ENCODE assay signal across 24 mouse cellular contexts in the genomic region with DNA sequence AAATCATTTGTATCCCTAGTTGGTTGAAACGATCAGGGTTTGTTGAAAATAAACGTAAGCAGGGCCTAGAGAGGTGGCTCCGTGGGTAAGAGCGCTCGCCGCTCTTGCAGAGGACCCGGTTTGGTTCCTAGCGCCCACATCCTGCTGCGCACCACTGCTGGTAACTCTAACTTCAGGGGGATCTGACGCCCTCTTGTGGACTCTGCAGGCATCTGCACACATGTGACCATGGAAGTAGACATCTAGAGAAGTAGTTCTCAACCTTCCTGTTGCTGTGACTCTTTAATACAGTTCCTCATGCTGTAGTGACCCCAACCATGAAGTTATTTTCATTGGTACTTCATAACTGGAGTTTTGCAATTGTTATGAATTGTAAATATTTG. TPM values are rescaled to one million over a fixed set of nuclear protein-coding genes. Genes with fewer than 3 reads are reported as not detected.
DNase-seq lines count a peak whose midpoint lies in the region; ATAC-seq and TF ChIP-seq lines count a peak whose summit lies in the region.
"Had no signal": no experiment of that assay in that cellular context is flagged by ENCODE, and none has a peak within 500 bp of the region (broad histone marks: within the 10 kb centered on the region; RNA-seq: fewer than 3 reads in every experiment).

No protein-coding gene starts in this region.

- H3K4me2 ChIP-seq in forebrain, embryonic 15.5 days (replicated peaks) = no peak overlapping the region
- H3K4me2 ChIP-seq in forebrain, embryonic 12.5 days = no peak overlapping the region
- H3K4me2 ChIP-seq: heart, embryonic 12.5 days; limb, embryonic 15.5 days; midbrain, embryonic 15.5 days had no signal

- H3K9ac ChIP-seq in forebrain, embryonic 15.5 days (replicated peaks) = no peak overlapping the region
- no peak overlapping the region for H3K9ac ChIP-seq in forebrain, embryonic 12.5 days
- H3K9ac ChIP-seq: heart, embryonic 12.5 days; limb, embryonic 15.5 days; midbrain, embryonic 15.5 days had no signal

- no peak for DNase-seq in layer of hippocampus, adult 2 months (ENCODE audit: low spot score in 2 of 2)
- DNase-seq in layer of hippocampus, postnatal 10 days (ENCODE audit: low spot score in 2 of 2) = no peak
- no peak for DNase-seq in testis, postnatal 10 days (ENCODE audit: low spot score)
- DNase-seq in testis, postnatal 14 days (ENCODE audit: low spot score) = peak; percentile 34
- no peak for DNase-seq in layer of hippocampus, postnatal 14 days (ENCODE audit: low spot score in 2 of 2)
- DNase-seq: adrenal gland, postnatal 10 days; cerebellum, adult 18-20 months; heart, postnatal 36 days; kidney, adult 11 months; kidney, postnatal 10 days; lung, adult 2 months; right cerebral cortex, adult 18-20 months; thymus, postnatal 14 days had no signal

- no peak for TF ChIP-seq POLR2A in testis, adult 2 months (IDR thresholded peaks at IDR 0.05; ENCODE audit: control insufficient read depth, low read depth, low read length)

- no peaks in the 10 kb centered on the region for H3K36me3 ChIP-seq in forebrain, embryonic 15.5 days
- peaks cover 3% of the 10 kb centered on the region; the same call in 1 of the 2 replicates for H3K36me3 ChIP-seq in forebrain, embryonic 12.5 days (replicated peaks)
- no peaks in the 10 kb centered on the region for H3K36me3 ChIP-seq in testis, adult 2 months (ENCODE audit: control insufficient read depth, insufficient read depth, low read length)
- H3K36me3 ChIP-seq: midbrain, embryonic 15.5 days had no signal

- 89% methylated on average over 10 of the region's 10 CpGs for WGBS in forebrain, embryonic 15.5 days
- WGBS in forebrain, embryonic 12.5 days = 90% methylated on average over 10 of the region's 10 CpGs

- no peaks in the 10 kb centered on the region for H3K9me3 ChIP-seq in forebrain, embryonic 15.5 days
- 0 out of 2 replicates have a peak, but pooled peaks cover 3% of the 10 kb centered on the region for H3K9me3 ChIP-seq in forebrain, embryonic 12.5 days
- H3K9me3 ChIP-seq: embryonic facial prominence, embryonic 10.5 days; limb, embryonic 15.5 days; midbrain, embryonic 15.5 days had no signal

- peak overlapping the region; percentile 40; the same call in 1 of the 2 replicates for H3K27ac ChIP-seq in forebrain, embryonic 15.5 days (replicated peaks)
- H3K27ac ChIP-seq in forebrain, embryonic 12.5 days = no peak overlapping the region
- H3K27ac ChIP-seq in layer of hippocampus, adult 2 months = no peak overlapping the region
- H3K27ac ChIP-seq in testis, adult 2 months (ENCODE audit: control insufficient read depth, insufficient read depth, low read depth, low read length) = no peak overlapping the region
- H3K27ac ChIP-seq: embryonic facial prominence, embryonic 10.5 days; limb, embryonic 15.5 days; midbrain, embryonic 15.5 days had no signal

- no peak for ATAC-seq in forebrain, embryonic 15.5 days (replicated peaks)
- ATAC-seq in forebrain, embryonic 12.5 days (ENCODE audit: low FRiP score) = no peak

- 0 out of 2 replicates have a peak, but pooled peaks cover 8% of the 10 kb centered on the region for H3K4me1 ChIP-seq in forebrain, embryonic 15.5 days
- H3K4me1 ChIP-seq in forebrain, embryonic 12.5 days = no peaks in the 10 kb centered on the region
- no peaks in the 10 kb centered on the region for H3K4me1 ChIP-seq in testis, adult 2 months (ENCODE audit: control insufficient read depth, insufficient read depth, low read length)
- H3K4me1 ChIP-seq: embryonic facial prominence, embryonic 10.5 days; heart, embryonic 12.5 days; limb, embryonic 15.5 days; midbrain, embryonic 15.5 days had no signal

- TF ChIP-seq CTCF in layer of hippocampus, adult 2 months (conservative IDR thresholded peaks at IDR 0.05) = peak; percentile 51
- peak; percentile 54; the same call in 1 of the 2 replicates for TF ChIP-seq CTCF in testis, adult 2 months (IDR thresholded peaks at IDR 0.05; ENCODE audit: control insufficient read depth, insufficient read depth, insufficient replicate concordance, low read depth, low read length)

- H3K4me3 ChIP-seq in forebrain, embryonic 15.5 days = no peak overlapping the region
- no peak overlapping the region for H3K4me3 ChIP-seq in forebrain, embryonic 12.5 days (replicated peaks)
- no peak overlapping the region for H3K4me3 ChIP-seq in layer of hippocampus, adult 2 months
- no peak overlapping the region for H3K4me3 ChIP-seq in testis, adult 2 months (ENCODE audit: control insufficient read depth, low read depth, low read length)
- H3K4me3 ChIP-seq: embryonic facial prominence, embryonic 10.5 days; heart, embryonic 12.5 days; limb, embryonic 15.5 days; midbrain, embryonic 15.5 days had no signal

- no peaks in the 10 kb centered on the region for H3K27me3 ChIP-seq in forebrain, embryonic 15.5 days
- no peaks in the 10 kb centered on the region for H3K27me3 ChIP-seq in forebrain, embryonic 12.5 days
- H3K27me3 ChIP-seq in testis, adult 2 months (ENCODE audit: control insufficient read depth, insufficient read depth, low read length) = no peaks in the 10 kb centered on the region
- H3K27me3 ChIP-seq: heart, embryonic 12.5 days; limb, embryonic 15.5 days; midbrain, embryonic 15.5 days had no signal

RNA-seq across cellular contexts. Expression of gene Wwox, which starts 29.7 kb away (rescaled TPM):
- polyA plus RNA-seq in forebrain, embryonic 15.5 days (2015; fragmentation: Nextera tagmentation; extraction: Ambion mirVana) = 10.0 and 10.7 TPM in 2 replicates
- 12.7 and 14.3 TPM in 2 replicates for polyA plus RNA-seq in forebrain, embryonic 12.5 days (2016; fragmentation: Nextera tagmentation; extraction: Ambion mirVana)
- 10 to 100 TPM; 14.2 to 14.3 TPM for total RNA-seq in layer of hippocampus, adult 2 months (2021)
- total RNA-seq in layer of hippocampus, postnatal 10 days (2021) = 10 to 100 TPM; 11.4 to 13.4 TPM
- polyA plus RNA-seq in testis, adult 2 months (2012; rRNA removed) = 14.9 and 15.2 TPM in 2 replicates
- 10 to 100 TPM; 11.2 to 12.3 TPM for total RNA-seq in layer of hippocampus, postnatal 14 days (2021)

RNA-seq across cellular contexts. Expression of gene Clec3a, which starts 51.3 kb away (rescaled TPM):
- polyA plus RNA-seq in forebrain, embryonic 15.5 days (2015; fragmentation: Nextera tagmentation; extraction: Ambion mirVana) = not detected in 2 replicates
- polyA plus RNA-seq in forebrain, embryonic 12.5 days (2016; fragmentation: Nextera tagmentation; extraction: Ambion mirVana) = not detected in 2 replicates
- total RNA-seq in layer of hippocampus, adult 2 months (2021) = not detected
- not detected for total RNA-seq in layer of hippocampus, postnatal 10 days (2021)
- not detected in 2 replicates for polyA plus RNA-seq in testis, adult 2 months (2012; rRNA removed)
- not detected for total RNA-seq in layer of hippocampus, postnatal 14 days (2021)
- total RNA-seq: adrenal gland, postnatal 10 days; ES-E14; left cerebral cortex, postnatal 14 days; megakaryocyte, adult 5-6 weeks had no signal
- polyA plus RNA-seq: embryonic facial prominence, embryonic 10.5 days; gonadal fat pad, adult 2 months; heart, embryonic 12.5 days; lung, adult 2 months; midbrain, embryonic 15.5 days had no signal
